Mouse (Mus musculus) cortical plate, adult 2 months (tissue): ENCODE measurements around the gene Rnf212b. TPM values are rescaled to one million over a fixed set of nuclear protein-coding genes. Genes with fewer than 3 reads are reported as not detected.

ENCODE experiments used
- H3K27ac ChIP-seq: fragments of 200-500 bp; 2 replicates; pipeline ENCODE4 v1.5.1; 2012; ENCODE audit warnings: low read length, control low read depth, inconsistent platforms; ENCODE audit not compliant: insufficient read depth
- H3K4me1 ChIP-seq: fragments of 200-500 bp; 2 replicates; pipeline ENCODE4 v1.6.1; 2011; ENCODE audit warnings: low read length; ENCODE audit not compliant: control insufficient read depth, insufficient read depth
- H3K4me3 ChIP-seq: fragments of 200-500 bp; 2 replicates; pipeline ENCODE4 v1.5.1; 2011; ENCODE audit warnings: mild to moderate bottlenecking, low read length, control low read depth; ENCODE audit not compliant: insufficient read depth
- CTCF ChIP-seq: fragments of 200-500 bp; IDR thresholded peaks from 2 replicates; pipeline ENCODE4 v1.5.1; 2011; ENCODE audit warnings: mild to moderate bottlenecking, control low read depth, low read length; ENCODE audit not compliant: insufficient read depth; ENCODE audit errors: extremely low read depth
- POLR2A ChIP-seq: fragments of 200-500 bp; IDR thresholded peaks from 2 replicates; pipeline ENCODE4 v1.6.1; 2011; ENCODE audit warnings: mild to moderate bottlenecking, low read length, control low read depth; ENCODE audit not compliant: insufficient read depth; ENCODE audit errors: extremely low read depth
- polyA plus RNA-seq: library from polyadenylated mRNA; depleted of rRNA; stranded (reverse); fragments of >200 nt; gene quantifications from 2 replicates; pipeline ENCODE4 v1.2.3, GENCODE M21; 2012

The Rnf212b gene
- polyA plus RNA-seq, 1 experiment, result not detected

DNA sequence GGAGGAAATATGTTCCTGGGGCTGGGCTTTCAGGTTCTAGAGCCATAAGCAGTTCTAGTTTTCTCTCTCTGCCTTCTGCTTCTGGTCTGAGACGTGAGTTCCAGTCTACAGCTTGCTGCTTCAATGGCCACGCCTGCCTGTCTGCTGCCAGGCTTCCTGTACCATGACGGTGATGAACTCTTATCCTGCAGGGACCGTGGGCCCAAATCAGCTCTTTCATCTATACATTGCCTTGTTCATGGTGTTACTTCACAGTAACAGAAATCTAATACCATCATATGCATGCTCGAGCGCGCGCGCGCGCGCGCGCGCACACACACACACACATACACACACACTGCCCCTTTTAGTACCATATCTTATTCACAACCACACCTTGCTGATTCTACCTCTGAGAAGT is 17.2 kb upstream of the Rnf212b start:
- no peaks in the 10 kb centered on the region for H3K4me1 ChIP-seq
- no peak overlapping the region for H3K4me3 ChIP-seq
- TF ChIP-seq CTCF, result no peak
- no peak for TF ChIP-seq POLR2A
- no peak overlapping the region for H3K27ac ChIP-seq

DNA sequence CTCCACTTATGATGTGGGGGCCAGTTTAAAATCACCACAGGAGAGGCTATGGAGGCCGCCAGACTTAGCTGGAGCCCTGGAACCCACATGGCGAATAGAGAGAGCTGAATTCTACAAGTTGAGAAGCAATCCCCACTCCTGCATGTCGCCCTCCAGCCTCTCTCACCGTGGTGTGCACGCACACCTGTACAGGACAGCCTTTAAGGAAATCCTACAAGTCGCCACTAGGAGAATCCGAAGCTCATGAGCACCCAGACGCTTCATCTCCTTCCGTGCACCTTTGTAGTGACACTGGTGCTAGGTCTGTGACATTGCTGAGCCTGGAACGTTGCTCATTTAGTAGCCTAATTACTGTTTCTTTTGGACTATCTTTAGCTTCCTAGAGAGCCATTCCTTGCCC is 14.3 kb upstream of the Rnf212b start:
- Histone ChIP-seq H3K4me3 (no peak overlapping the region), H3K4me1 (no peaks in the 10 kb centered on the region), H3K27ac (no peak overlapping the region)
- TF ChIP-seq POLR2A (no peak), CTCF (no peak)

DNA sequence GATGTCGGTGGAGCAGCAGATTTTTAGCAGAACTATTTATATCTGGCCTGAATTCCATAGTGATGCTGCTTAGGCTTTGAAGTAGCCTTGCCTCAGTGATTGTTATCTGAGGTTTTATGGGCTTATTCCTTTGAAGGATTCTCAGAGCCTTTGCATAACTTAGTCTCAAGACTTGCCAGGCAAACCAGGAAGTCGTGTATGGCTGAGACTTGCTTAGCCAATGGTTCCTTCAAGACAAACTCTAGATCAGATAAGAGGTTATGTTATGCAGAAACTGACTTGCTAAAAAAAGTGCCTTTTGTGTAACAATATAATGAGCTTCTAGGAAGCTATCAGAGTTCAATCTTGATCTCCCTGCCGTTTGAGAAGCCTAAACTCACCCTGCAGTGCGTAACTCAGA is 11.5 kb upstream of the Rnf212b start:
- H3K4me3 ChIP-seq, result no peak overlapping the region
- H3K4me1 ChIP-seq, result no peaks in the 10 kb centered on the region
- no peak for TF ChIP-seq CTCF
- no peak for TF ChIP-seq POLR2A
- H3K27ac ChIP-seq, result no peak overlapping the region

DNA sequence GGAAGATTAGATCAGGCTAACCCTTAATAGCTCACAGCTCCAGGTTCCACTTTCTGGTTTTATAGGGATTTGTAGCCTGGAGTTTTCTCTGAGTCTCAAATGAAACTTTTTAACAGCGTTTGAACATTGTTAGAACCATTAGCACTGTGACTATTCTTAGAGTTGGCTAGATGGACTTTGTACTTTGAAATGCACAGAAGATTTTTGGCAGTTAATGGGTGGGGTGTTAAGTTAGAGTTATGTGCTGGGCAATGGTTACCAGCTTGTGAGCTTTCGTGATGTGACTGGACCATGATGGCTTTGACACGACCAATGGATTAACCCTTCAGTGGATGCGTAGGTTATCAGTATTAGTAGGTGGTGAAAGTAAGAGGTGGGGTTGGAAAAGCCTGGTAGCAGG is 7.8 kb upstream of the Rnf212b start:
- Histone ChIP-seq H3K27ac (no peak overlapping the region), H3K4me1 (no peaks in the 10 kb centered on the region)
- no peak for TF ChIP-seq CTCF
- no peak for TF ChIP-seq POLR2A

DNA sequence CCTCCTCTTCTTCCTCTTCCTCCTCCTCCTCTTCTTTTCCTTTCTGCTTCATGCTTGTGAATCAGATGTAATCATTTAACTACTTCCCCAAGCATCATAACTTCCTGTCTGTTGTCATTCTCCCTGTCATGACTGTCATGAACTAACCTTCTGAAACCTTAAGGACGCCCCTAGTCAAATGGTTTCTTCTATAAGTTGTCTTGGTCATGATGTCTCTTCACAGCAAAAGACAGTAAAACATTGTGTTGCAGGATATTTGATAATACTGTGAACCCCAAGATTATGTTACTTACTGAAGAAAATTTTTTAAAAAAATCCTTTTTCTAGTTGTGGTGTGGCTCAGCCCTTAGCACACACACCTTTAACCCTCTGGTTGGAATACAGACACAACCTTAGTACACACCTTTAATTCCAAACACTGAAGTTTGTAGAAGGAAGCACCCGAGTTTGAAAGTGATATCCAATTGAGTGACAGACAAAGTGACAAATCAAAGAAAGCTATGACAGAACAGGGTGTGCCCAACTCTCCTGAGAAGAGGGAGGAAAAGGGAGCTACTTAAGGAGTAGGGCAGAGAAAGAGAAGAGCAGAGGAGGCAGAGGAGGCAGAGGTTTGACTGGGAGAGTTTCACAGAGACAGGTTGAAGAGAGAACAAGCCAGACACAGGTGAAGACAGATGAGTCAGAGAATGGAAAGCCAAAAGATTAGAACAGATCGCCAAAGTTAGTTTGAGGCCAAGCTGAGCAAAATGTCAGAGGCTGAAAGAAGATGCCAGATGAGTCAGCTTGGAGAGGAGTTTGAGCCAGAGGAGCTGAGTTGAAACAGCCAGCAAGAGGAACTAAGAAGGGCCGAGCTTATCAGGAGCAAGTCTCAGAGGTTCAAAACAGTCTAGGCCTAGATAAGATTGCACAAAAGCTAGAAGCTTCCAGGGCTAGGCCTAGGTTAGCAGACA is 4.9 kb upstream of the Rnf212b start:
- no peak overlapping the region for H3K27ac ChIP-seq
- H3K4me3 ChIP-seq, result no peak overlapping the region
- no peak for TF ChIP-seq CTCF
- TF ChIP-seq POLR2A, result no peak
- H3K4me1 ChIP-seq, result no peaks in the 10 kb centered on the region

More for the DNA sequence above, 7.8 kb upstream of the Rnf212b start:
- H3K4me3 ChIP-seq, result no peak overlapping the region

DNA sequence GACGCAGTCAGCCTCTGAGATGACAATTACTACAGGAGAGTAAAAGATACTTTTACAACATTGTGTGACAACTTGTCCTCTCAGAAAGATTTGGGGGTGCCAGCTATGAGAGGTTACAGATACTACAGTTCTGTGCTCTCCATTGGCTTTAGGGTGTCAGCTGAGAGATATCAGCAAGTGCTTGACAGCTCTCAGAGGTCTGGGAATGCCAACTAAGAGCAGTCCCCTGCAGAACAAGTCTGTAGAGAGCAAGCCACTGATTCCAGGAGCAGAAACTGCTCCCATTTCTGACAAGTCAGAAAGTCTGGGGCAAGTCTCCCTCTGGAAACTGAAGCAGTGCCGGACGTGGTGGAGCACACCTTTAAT is 4.3 kb upstream of the Rnf212b start:
- Histone ChIP-seq H3K27ac (no peak overlapping the region), H3K4me3 (no peak overlapping the region), H3K4me1 (no peaks in the 10 kb centered on the region)
- no peak for TF ChIP-seq POLR2A
- TF ChIP-seq CTCF, result no peak

DNA sequence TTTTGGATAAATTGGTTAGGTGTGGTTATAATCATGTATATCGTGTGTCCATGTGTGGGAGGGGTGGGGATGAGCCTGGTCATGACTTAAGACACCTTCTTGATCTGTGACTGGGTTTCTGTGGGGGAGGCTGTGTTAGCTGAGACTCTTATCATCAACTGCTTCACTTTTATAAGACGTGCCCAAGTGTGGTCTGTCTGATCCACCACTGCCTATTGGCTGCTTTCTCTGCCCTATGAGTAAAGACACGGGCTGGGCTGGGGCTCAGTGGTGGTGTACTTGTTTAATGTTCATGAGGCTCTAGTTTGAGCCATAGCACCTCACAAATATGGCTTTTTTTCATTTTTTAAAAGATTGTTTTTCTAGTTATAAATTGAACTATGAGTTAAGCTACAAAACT is 1.8 kb downstream of the Rnf212b start:
- TF ChIP-seq POLR2A (no peak), CTCF (no peak)
- no peak overlapping the region for H3K4me3 ChIP-seq
- H3K4me1 ChIP-seq, result no peaks in the 10 kb centered on the region
- H3K27ac ChIP-seq, result no peak overlapping the region

DNA sequence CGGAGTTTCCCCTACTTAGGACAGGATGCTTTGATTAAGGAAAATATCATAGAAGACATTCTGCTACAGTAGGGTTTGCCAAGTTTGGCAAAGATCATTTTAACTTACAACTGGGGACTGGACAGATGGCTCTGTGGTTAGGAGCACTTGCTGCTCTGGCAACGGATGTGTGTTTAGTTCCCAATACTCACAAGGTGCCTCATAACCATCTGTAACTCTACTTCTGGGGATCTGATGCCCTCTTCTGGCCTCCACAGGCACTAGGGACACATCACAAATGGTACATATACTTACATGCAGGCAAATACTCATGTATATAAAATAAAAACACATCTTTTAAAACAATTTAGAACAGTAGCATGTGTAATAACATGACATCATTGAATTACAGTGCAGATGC is 3.9 kb downstream of the Rnf212b start:
- no peak overlapping the region for H3K4me3 ChIP-seq
- H3K4me1 ChIP-seq, result no peaks in the 10 kb centered on the region
- H3K27ac ChIP-seq, result no peak overlapping the region
- peak; percentile 55 for TF ChIP-seq CTCF
- TF ChIP-seq POLR2A, result no peak

DNA sequence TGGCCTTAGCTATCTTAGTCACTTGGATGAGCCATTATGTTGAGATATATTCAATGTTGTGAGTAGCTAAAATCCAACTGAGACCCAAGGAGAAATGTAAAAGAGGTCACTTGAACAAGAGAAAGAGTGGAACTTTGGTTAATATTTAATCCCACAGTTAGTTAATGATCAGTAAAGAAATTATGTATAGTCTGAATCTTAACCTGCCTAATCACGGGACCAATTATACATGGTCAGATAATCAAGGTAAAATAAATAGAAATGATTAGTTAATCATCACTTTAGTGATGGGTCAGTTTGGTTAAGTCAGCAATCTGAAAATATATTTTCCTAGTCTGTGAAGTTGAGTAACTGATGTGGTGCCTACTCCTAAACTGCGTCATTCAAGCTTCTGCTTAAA is 8.4 kb downstream of the Rnf212b start:
- H3K4me3 ChIP-seq, result no peak overlapping the region
- H3K4me1 ChIP-seq, result no peaks in the 10 kb centered on the region
- H3K27ac ChIP-seq, result no peak overlapping the region
- no peak for TF ChIP-seq CTCF
- TF ChIP-seq POLR2A, result no peak

DNA sequence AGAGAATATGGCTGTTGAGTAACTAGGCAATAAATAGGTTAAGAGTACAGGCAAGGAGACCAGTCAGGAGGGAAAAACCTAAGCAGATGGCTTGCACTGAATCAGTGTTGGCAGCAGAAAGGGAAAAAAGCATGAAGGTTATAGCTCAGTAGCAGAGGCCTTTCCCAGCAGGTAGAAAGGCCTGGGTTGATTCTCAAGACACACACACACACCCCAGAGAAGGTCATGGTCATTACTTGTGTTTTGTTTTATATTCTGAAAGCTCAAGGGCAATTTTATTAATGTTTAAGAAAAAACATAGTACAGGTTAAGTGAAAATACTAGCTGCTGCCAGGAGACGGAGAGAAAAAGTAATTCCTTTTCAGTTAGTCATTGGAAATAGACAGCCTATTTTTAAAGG is 9.8 kb downstream of the Rnf212b start:
- Histone ChIP-seq H3K4me1 (no peaks in the 10 kb centered on the region), H3K27ac (no peak overlapping the region), H3K4me3 (no peak overlapping the region)
- TF ChIP-seq CTCF, result no peak
- no peak for TF ChIP-seq POLR2A
